Mouse (Mus musculus): Measurements from ENCODE around the gene Armc9. TPM values are rescaled to one million over a fixed set of nuclear protein-coding genes. Genes with fewer than 3 reads are reported as not detected.
A peak's percentile ranks its signal among the peaks of the same experiment; 100 is the strongest.

The Armc9 gene
- total RNA-seq, 2 experiments from 2014 or later = 0.80 to 1.2 TPM

DNA sequence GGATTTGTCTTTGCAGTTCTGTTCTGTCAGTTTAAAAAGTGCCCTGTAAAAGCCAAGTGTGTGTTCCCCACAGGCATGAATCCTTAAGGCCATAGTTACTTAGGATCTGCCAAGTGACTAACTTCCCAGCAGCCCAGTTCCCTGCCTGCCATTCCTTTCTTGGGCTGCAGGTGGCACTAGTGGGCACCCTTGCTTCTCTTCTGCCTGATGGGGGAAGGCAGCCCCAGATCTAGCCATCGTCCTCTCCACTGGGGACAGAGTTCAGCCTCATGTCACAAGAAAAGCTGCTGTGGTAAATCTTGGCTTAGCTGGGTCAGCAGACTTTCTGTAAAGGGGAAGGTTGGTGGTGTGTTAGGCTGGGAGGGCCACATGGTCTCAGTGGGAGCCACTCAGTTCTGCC, 59.6 kb downstream of the Armc9 start:
- peak; percentile 85 for ATAC-seq (replicated peaks; ENCODE audit: poor library complexity, severe bottlenecking)

DNA sequence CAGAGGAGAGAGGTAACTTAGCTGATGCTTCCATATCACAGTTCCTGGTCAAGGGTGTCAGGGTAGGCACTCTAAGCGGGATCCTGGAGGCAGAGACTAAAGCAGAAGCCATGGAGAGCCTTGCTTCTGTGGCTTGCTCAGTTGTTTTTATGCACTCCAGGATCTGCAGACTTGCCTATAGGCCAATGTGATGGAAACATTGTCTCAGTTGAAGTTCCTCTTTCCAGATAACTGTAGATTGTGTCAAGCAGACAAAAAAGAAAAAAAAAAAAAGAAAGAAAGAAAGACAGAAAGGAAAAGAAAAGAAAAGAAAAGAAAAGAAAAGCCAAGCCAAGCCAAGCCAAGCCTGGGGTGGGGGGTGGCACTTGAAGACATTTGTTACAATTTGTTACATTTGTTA, 60.7 kb downstream of the Armc9 start:
- ATAC-seq (replicated peaks; ENCODE audit: poor library complexity, severe bottlenecking) = peak; percentile 46

DNA sequence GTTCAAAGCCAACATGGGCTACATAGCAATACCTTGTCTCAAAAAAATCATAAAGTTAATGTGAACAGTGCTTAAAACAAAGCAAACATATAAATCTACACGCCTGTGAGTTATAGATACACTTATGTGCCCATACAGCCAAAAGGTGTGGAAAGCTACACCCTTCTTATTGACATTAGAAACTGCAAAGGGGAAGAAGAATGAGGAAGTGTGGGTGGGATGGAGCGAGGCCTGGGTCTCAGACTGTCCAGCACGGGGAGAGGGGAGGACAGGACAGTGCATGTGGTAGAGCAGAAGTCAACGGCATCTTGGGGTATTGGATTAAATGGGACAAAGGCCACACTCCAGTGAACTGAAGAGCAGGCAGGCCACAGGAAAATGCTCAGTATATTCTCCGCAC, 61.8 kb downstream of the Armc9 start:
- peak; percentile 26 for ATAC-seq (replicated peaks; ENCODE audit: poor library complexity, severe bottlenecking)

GRCm38 (mm10) chr1:86217976-86218375, 63.4 kb downstream of the Armc9 start:
- peak; percentile 36 for ATAC-seq (replicated peaks; ENCODE audit: poor library complexity, severe bottlenecking)

- ATAC-seq (replicated peaks; ENCODE audit: poor library complexity, severe bottlenecking) = no peak
These were observed 70.6 kb downstream of the Armc9 start for GRCm38 (mm10) chr1:86225195-86225594.

- ATAC-seq (replicated peaks; ENCODE audit: poor library complexity, severe bottlenecking) = peak; percentile 56
These were observed 74.1 kb downstream of the Armc9 start for GRCm38 (mm10) chr1:86228653-86229052.

DNA sequence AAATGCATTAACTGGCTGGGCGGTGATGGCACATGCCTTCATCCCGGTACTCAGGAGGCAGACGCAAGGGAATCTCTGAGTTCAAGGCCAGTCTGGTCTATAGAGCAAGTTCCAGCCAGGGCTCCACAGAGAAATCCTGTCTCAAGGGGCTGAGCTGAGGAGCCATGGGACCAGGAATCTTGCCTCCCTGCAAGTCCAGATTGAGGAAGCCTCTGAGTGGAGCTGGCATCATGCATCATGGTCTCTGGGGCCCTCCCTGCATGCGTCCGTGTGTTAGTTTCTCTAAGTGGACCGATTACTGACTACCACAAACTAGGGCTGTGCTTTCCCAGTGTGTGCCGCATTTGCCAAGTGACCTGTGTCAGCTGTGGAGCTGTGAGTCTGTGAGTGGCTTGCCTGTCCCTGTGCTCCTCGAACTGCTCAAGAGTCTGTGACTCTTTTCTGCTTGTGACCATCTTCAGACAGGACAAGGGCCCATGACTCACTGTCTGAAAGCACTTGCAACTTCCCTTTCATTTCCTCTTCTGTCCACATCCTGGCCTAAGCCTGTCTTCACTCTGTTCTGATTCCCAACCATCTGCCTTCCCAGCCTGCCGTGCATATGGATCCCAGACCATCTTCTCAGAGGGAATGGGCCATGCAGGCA, 74.7 kb downstream of the Armc9 start:
- peak; percentile 67 for ATAC-seq (replicated peaks; ENCODE audit: poor library complexity, severe bottlenecking)

DNA sequence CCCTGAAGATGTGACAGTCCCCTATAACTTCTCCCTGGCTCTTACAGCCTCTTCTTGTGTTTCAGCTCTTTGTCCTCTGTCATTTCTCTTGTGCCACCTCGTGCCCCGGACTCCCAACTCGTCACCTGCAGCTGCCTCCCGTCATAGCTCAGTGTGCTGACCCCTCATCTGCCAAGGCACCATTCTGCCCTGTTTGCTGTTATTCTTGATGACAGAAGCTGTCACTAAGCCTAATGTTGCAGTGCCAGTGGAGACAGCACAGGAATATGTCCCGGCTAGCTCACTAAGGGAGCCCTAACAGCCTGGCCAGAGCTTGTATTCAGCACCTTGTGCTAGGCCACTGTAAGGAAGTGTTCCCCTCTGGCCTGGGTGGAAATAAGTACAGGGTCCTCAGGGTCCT, 78.1 kb downstream of the Armc9 start:
- no peak for ATAC-seq (replicated peaks; ENCODE audit: poor library complexity, severe bottlenecking)

DNA sequence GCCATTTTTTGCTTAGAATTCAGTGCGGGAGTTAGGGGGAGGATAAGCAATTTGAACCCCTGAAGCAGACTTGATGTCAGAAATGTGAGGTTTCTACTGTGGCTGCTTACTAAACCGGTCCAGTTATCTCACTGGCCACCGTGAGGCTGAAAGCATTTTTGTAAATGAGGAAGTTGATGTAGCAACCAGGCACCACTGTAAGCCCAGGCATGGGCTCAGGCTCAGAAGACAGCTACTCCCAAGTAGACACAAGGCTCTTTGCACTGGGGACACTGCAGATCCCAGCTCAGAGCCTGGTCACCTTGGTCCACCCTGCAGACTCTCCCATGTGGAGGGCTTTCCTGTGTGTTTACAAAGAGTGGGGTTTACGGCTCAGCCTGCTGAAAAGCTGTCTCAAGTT, 79.2 kb downstream of the Armc9 start:
- peak; percentile 88 for ATAC-seq (replicated peaks; ENCODE audit: poor library complexity, severe bottlenecking)

DNA sequence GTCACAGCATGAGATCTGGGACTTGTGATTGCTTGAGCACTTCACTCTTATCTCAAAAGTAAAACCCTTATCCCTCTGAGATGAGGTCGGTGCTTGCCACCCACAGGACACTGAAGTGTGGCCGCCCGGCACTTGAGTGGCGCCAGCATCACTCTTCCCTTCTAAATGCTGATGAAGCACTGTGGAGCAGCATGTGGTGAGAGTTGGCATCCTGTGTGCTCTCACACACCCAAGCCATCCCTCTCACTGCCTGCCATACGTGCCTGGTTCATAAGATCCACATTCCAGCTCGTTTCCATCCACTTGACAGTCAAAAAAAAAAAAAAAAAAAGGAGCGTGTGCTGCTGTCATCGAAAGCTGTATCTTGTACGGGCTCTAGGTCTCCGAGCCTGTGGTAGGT, 80.5 kb downstream of the Armc9 start:
- ATAC-seq (replicated peaks; ENCODE audit: poor library complexity, severe bottlenecking) = no peak

GRCm38 (mm10) chr1:86236442-86236841, 81.9 kb downstream of the Armc9 start:
- no peak for ATAC-seq (replicated peaks; ENCODE audit: poor library complexity, severe bottlenecking)

GRCm38 (mm10) chr1:86239010-86239409, 84.4 kb downstream of the Armc9 start:
- no peak for ATAC-seq (replicated peaks; ENCODE audit: poor library complexity, severe bottlenecking)

DNA sequence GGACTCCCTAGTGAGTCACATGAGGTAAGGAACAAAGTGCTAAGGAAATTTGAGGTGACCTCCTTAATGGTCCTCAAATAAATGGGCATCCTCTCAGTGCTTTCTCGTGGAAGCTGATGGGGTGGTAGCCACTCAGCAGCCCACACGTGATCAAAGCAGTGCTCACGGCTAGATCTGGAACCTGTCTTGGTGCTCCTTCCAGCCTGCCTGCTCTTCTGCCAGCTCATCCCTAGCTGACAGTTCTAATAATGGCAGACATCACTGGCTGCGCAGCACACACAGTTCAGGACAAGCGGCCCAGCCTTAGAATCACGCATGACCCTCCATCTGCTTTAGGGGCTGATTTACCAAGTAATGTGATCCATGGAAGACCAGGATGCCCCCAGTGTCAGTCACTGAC, 85.3 kb downstream of the Armc9 start:
- no peak for ATAC-seq (replicated peaks; ENCODE audit: poor library complexity, severe bottlenecking)

- ATAC-seq (replicated peaks; ENCODE audit: poor library complexity, severe bottlenecking) = no peak
These were observed 86.4 kb downstream of the Armc9 start for GRCm38 (mm10) chr1:86240959-86241358.

- ATAC-seq (replicated peaks; ENCODE audit: poor library complexity, severe bottlenecking) = no peak
These were observed 88.9 kb downstream of the Armc9 start for GRCm38 (mm10) chr1:86243490-86243889.

- no peak for ATAC-seq (replicated peaks; ENCODE audit: poor library complexity, severe bottlenecking)
These were observed 90.9 kb downstream of the Armc9 start for GRCm38 (mm10) chr1:86245301-86246085.

GRCm38 (mm10) chr1:86253410-86253809, 98.8 kb downstream of the Armc9 start:
- ATAC-seq (replicated peaks; ENCODE audit: poor library complexity, severe bottlenecking) = no peak

GRCm38 (mm10) chr1:86256311-86256710, 101.7 kb downstream of the Armc9 start:
- no peak for ATAC-seq (replicated peaks; ENCODE audit: poor library complexity, severe bottlenecking)

DNA sequence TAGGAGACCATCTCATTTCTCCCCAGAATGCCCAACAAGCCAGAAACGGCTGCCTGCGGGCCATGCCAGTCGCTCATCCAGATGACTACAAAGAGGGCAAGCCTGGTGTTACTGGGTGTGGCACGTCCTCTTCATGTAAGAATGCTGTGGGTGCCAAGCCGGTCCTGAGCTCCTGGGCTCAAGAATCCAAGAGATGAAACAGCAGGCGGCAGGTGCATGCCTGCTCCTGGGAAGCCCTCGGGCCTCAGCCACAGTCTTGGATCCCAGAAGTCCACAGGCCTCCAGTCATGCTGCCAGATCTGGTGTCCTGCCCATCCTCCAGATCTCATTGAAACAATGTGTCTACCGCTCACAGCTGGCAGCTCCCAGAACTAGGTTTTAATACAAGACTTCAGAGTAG, 102.6 kb downstream of the Armc9 start:
- ATAC-seq (replicated peaks; ENCODE audit: poor library complexity, severe bottlenecking) = no peak

DNA sequence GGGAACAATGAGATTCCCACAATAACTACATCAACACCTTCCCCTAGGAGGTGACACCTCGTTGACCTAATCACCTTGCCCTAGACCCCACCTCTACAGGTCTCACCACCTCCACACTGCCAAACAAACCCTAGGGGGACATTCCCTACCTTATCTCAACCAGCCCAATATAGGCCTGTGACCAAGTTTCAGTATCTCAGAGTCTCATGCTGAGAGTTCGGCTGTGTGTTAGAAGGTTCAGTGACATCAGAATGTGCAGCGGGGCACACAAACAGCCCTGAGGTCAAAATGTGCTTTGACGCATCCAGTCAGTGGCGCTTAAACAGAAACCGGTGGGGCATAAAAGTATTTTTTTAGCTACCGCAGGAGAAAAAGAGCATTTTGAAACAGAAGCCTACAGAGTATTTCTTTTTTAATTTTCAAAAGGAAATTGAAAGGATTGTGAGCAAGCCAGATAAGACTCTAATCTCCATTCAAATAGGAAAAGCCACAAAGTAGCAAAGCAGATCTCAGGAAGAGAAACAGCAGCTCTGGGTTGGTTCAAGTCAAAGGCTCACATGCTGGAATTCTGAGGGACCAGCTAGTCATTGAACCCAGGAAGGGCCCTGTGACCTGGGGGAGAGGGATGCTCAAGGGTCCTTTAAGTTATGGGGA, 103.7 kb downstream of the Armc9 start:
- ATAC-seq (replicated peaks; ENCODE audit: poor library complexity, severe bottlenecking) = no peak

DNA sequence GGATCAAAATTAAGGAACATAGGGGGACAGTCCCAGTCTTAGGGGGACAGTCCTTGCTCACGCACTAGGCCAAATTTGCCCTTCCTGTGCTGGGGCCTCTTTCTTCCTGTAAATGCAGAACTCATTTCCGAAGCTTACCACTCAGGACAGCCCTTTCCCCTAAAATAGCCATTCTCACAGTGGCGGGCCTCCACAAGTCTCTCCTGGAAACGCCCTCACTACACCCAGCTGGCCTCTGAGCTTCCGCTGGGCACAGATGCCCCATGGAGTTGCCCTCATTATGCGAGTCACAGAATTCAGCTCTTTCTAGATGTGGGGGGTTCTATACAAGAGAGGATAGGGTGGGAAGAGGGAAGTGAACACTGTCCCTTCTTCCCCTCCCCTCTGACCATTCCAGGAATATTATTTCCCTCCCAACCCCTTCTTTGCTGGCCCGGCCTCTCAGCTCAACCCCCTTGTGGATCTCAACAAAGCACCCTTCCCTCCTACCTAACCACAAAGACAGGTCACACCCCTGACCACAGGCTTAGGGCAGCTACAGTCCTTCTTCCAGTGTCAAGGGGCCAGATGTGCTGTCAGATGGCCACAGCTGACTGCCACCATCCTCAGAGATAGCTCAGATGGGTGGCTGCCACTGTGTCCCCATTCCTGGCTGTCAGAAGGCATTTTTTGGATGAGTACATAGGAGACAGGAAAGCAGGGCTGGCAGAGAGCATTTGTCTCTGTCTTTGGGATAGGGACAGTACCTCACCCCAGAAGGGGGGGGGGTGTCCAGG, 109.2 kb downstream of the Armc9 start:
- peak; percentile 76 for ATAC-seq (replicated peaks; ENCODE audit: poor library complexity, severe bottlenecking)
